In the genomic region with DNA sequence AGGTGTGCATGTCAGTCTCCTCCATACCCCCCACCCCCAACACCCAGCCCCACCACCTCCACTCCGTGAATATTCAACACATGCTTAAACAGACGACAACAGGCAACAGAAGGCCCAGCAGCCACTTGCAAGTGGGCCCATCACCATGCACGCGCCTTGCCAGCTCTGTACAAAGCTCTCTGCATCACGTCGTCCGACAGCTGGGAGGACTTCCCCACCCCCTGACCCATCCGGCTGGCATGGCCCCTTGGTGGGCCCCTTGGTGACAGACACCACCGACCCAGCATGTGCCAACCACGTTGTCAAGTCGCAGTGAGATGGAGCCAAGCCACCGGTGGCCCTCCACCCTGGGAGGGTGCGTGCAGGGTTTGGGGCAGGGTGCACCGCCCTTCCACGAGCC, we compare ENCODE assay signal across 16 mouse cellular contexts.
DNase-seq lines count a peak whose midpoint lies in the region; ATAC-seq and TF ChIP-seq lines count a peak whose summit lies in the region.
"Had no signal": no experiment of that assay in that cellular context is flagged by ENCODE, and none has a peak within 500 bp of the region (broad histone marks: within the 10 kb centered on the region; RNA-seq: fewer than 3 reads in every experiment).

No protein-coding gene starts in this region.

- H3K4me3 ChIP-seq in forebrain, embryonic 12.5 days (replicated peaks): no peak overlapping the region
- H3K4me3 ChIP-seq in forebrain, embryonic 10.5 days: no peak overlapping the region
- no peak overlapping the region for H3K4me3 ChIP-seq in limb, embryonic 15.5 days
- no peak overlapping the region for H3K4me3 ChIP-seq in limb, embryonic 10.5 days
- H3K4me3 ChIP-seq in embryonic facial prominence, embryonic 14.5 days (ENCODE audit: low read depth, low read length): no peak overlapping the region
- no peak overlapping the region for H3K4me3 ChIP-seq in hindbrain, postnatal 0 days (ENCODE audit: low read length)
- H3K4me3 ChIP-seq in stomach, postnatal 0 days (ENCODE audit: low read depth, low read length): no peak overlapping the region
- H3K4me3 ChIP-seq: erythroblast, embryonic 14.5 days; heart, embryonic 13.5 days; kidney, embryonic 15.5 days; limb, embryonic 12.5 days had no signal

- H3K4me2 ChIP-seq in forebrain, embryonic 12.5 days: no peak overlapping the region
- H3K4me2 ChIP-seq in limb, embryonic 15.5 days: no peak overlapping the region
- no peak overlapping the region for H3K4me2 ChIP-seq in embryonic facial prominence, embryonic 14.5 days (ENCODE audit: low read depth, low read length)
- H3K4me2 ChIP-seq in hindbrain, postnatal 0 days (ENCODE audit: low read depth, low read length): no peak overlapping the region
- H3K4me2 ChIP-seq in stomach, postnatal 0 days (replicated peaks; ENCODE audit: low read depth): no peak overlapping the region
- H3K4me2 ChIP-seq: heart, embryonic 13.5 days; kidney, embryonic 15.5 days; limb, embryonic 12.5 days had no signal

- 0 out of 2 replicates have a peak, but pooled peaks cover 2% of the 10 kb centered on the region for H3K9me3 ChIP-seq in forebrain, embryonic 12.5 days
- H3K9me3 ChIP-seq in forebrain, embryonic 10.5 days: peaks cover 7% of the 10 kb centered on the region; the same call in 1 of the 2 replicates
- H3K9me3 ChIP-seq in limb, embryonic 15.5 days: no peaks in the 10 kb centered on the region
- H3K9me3 ChIP-seq in limb, embryonic 10.5 days (replicated peaks): no peaks in the 10 kb centered on the region
- H3K9me3 ChIP-seq in embryonic facial prominence, embryonic 14.5 days (ENCODE audit: control insufficient read depth, low read length): 0 out of 2 replicates have a peak, but pooled peaks cover 4% of the 10 kb centered on the region
- no peaks in the 10 kb centered on the region for H3K9me3 ChIP-seq in hindbrain, postnatal 0 days (ENCODE audit: low read length)
- H3K9me3 ChIP-seq in stomach, postnatal 0 days (ENCODE audit: control insufficient read depth, low read length): no peaks in the 10 kb centered on the region
- H3K9me3 ChIP-seq: heart, embryonic 13.5 days; kidney, embryonic 15.5 days; limb, embryonic 12.5 days had no signal

- 65% methylated on average over 15 of the region's 15 CpGs for WGBS in forebrain, embryonic 12.5 days
- 87% methylated on average over 15 of the region's 15 CpGs for WGBS in forebrain, embryonic 10.5 days
- 74% methylated on average over 15 of the region's 15 CpGs for WGBS in limb, embryonic 15.5 days
- WGBS in limb, embryonic 10.5 days: 78% methylated on average over 15 of the region's 15 CpGs
- WGBS in embryonic facial prominence, embryonic 14.5 days: 82% methylated on average over 15 of the region's 15 CpGs
- WGBS in hindbrain, postnatal 0 days: 23% methylated on average over 15 of the region's 15 CpGs
- WGBS in stomach, postnatal 0 days: 78% methylated on average over 15 of the region's 15 CpGs

- H3K4me1 ChIP-seq in forebrain, embryonic 12.5 days: peaks cover 57% of the 10 kb centered on the region
- peaks cover 51% of the 10 kb centered on the region for H3K4me1 ChIP-seq in forebrain, embryonic 10.5 days
- peaks cover 16% of the 10 kb centered on the region for H3K4me1 ChIP-seq in limb, embryonic 15.5 days
- H3K4me1 ChIP-seq in limb, embryonic 10.5 days: peaks cover 53% of the 10 kb centered on the region
- H3K4me1 ChIP-seq in embryonic facial prominence, embryonic 14.5 days (ENCODE audit: control insufficient read depth, insufficient read depth, low read length): peaks cover 3% of the 10 kb centered on the region; the same call in 1 of the 2 replicates
- H3K4me1 ChIP-seq in hindbrain, postnatal 0 days (ENCODE audit: insufficient read depth, low read length): peaks cover 20% of the 10 kb centered on the region
- H3K4me1 ChIP-seq in stomach, postnatal 0 days (replicated peaks; ENCODE audit: control insufficient read depth, insufficient read depth): no peaks in the 10 kb centered on the region; the same call in 1 of the 2 replicates

- no peak for DNase-seq in forebrain, embryonic 10.5 days (ENCODE audit: extremely low spot score, low spot score)
- no peak for DNase-seq in limb, embryonic 10.5 days (ENCODE audit: low spot score)
- peak; percentile 25 for DNase-seq in embryonic facial prominence, embryonic 14.5 days (ENCODE audit: low spot score)
- DNase-seq in hindbrain, postnatal 0 days (ENCODE audit: low spot score): peak; percentile 72
- DNase-seq in stomach, postnatal 0 days (ENCODE audit: low spot score): no peak
- no peak for DNase-seq in heart, postnatal 10 days
- DNase-seq: cerebellum, adult 2 months; liver, postnatal 0 days had no signal

- H3K9ac ChIP-seq in forebrain, embryonic 12.5 days: no peak overlapping the region
- no peak overlapping the region for H3K9ac ChIP-seq in limb, embryonic 15.5 days
- no peak overlapping the region for H3K9ac ChIP-seq in embryonic facial prominence, embryonic 14.5 days (ENCODE audit: low read depth, low read length)
- no peak overlapping the region for H3K9ac ChIP-seq in hindbrain, postnatal 0 days (replicated peaks; ENCODE audit: low read length)
- no peak overlapping the region for H3K9ac ChIP-seq in stomach, postnatal 0 days (ENCODE audit: low read length)
- H3K9ac ChIP-seq: heart, embryonic 13.5 days; kidney, embryonic 15.5 days; limb, embryonic 12.5 days; liver, postnatal 0 days had no signal

- TF ChIP-seq CTCF in hindbrain, postnatal 0 days (IDR thresholded peaks at IDR 0.05; ENCODE audit: low read depth): no peak
- no peak for TF ChIP-seq CTCF in stomach, postnatal 0 days (IDR thresholded peaks at IDR 0.05; ENCODE audit: low read depth)

- H3K27ac ChIP-seq in forebrain, embryonic 12.5 days: peak overlapping the region; percentile 69; the same call in 1 of the 2 replicates
- no peak overlapping the region for H3K27ac ChIP-seq in forebrain, embryonic 10.5 days
- H3K27ac ChIP-seq in limb, embryonic 15.5 days: no peak overlapping the region
- H3K27ac ChIP-seq in limb, embryonic 10.5 days: no peak overlapping the region
- H3K27ac ChIP-seq in embryonic facial prominence, embryonic 14.5 days (replicated peaks; ENCODE audit: low read depth, low read length): no peak overlapping the region
- 0 out of 2 replicates have a peak overlapping the region, but pooled peaks have one; percentile 26 for H3K27ac ChIP-seq in hindbrain, postnatal 0 days
- no peak overlapping the region for H3K27ac ChIP-seq in stomach, postnatal 0 days (replicated peaks)
- H3K27ac ChIP-seq: heart, embryonic 13.5 days; limb, embryonic 12.5 days; macrophage had no signal

- peak; percentile 37; the same call in 1 of the 2 replicates for ATAC-seq in forebrain, embryonic 12.5 days (ENCODE audit: low FRiP score)
- 0 out of 2 replicates have a peak, but pooled peaks have one; percentile 40 for ATAC-seq in limb, embryonic 15.5 days (ENCODE audit: insufficient number of reproducible peaks, low FRiP score, low TSS enrichment, low read depth)
- peak; percentile 31; the same call in 1 of the 2 replicates for ATAC-seq in embryonic facial prominence, embryonic 14.5 days (ENCODE audit: low read depth)
- peak; percentile 48 for ATAC-seq in hindbrain, postnatal 0 days
- no peak for ATAC-seq in stomach, postnatal 0 days (ENCODE audit: low FRiP score, low TSS enrichment)
- ATAC-seq: liver, postnatal 0 days; Patski had no signal

- intact Hi-C loops in heart, postnatal 10 days (cut with DNase I): no loop called here

- H3K27me3 ChIP-seq in forebrain, embryonic 12.5 days: peaks cover 5% of the 10 kb centered on the region
- 0 out of 2 replicates have a peak, but pooled peaks cover 6% of the 10 kb centered on the region for H3K27me3 ChIP-seq in forebrain, embryonic 10.5 days (ENCODE audit: poor library complexity, severe bottlenecking)
- H3K27me3 ChIP-seq in limb, embryonic 15.5 days: peaks cover 17% of the 10 kb centered on the region
- peaks cover 4% of the 10 kb centered on the region; the same call in 1 of the 2 replicates for H3K27me3 ChIP-seq in limb, embryonic 10.5 days (ENCODE audit: low read depth, poor library complexity, severe bottlenecking)
- no peaks in the 10 kb centered on the region for H3K27me3 ChIP-seq in embryonic facial prominence, embryonic 14.5 days (replicated peaks; ENCODE audit: control insufficient read depth, insufficient read depth, low read length)
- no peaks in the 10 kb centered on the region for H3K27me3 ChIP-seq in hindbrain, postnatal 0 days (ENCODE audit: insufficient read depth, low read length)
- no peaks in the 10 kb centered on the region for H3K27me3 ChIP-seq in stomach, postnatal 0 days (ENCODE audit: control insufficient read depth, insufficient read depth, low read length)
- H3K27me3 ChIP-seq: heart, embryonic 13.5 days had no signal

- H3K36me3 ChIP-seq in forebrain, embryonic 12.5 days (replicated peaks): no peaks in the 10 kb centered on the region
- H3K36me3 ChIP-seq in forebrain, embryonic 10.5 days (replicated peaks): peaks cover 9% of the 10 kb centered on the region
- no peaks in the 10 kb centered on the region for H3K36me3 ChIP-seq in limb, embryonic 15.5 days
- no peaks in the 10 kb centered on the region for H3K36me3 ChIP-seq in limb, embryonic 10.5 days
- H3K36me3 ChIP-seq in embryonic facial prominence, embryonic 14.5 days (ENCODE audit: control insufficient read depth, insufficient read depth, low read length): no peaks in the 10 kb centered on the region
- no peaks in the 10 kb centered on the region for H3K36me3 ChIP-seq in hindbrain, postnatal 0 days (ENCODE audit: insufficient read depth, low read length)
- no peaks in the 10 kb centered on the region for H3K36me3 ChIP-seq in stomach, postnatal 0 days (ENCODE audit: control insufficient read depth, insufficient read depth, low read length)
- H3K36me3 ChIP-seq: limb, embryonic 12.5 days had no signal

- no peak for TF ChIP-seq EP300 in stomach, postnatal 0 days (optimal IDR thresholded peaks at IDR 0.05)

Comparison
In these comparisons a context has a peak if more than half of its experiments do, and no peak if none do; other contexts are left out.
1. H3K27ac ChIP-seq: peak in forebrain, embryonic 12.5 days (single experiment) and hindbrain, postnatal 0 days (single experiment); none in forebrain, embryonic 10.5 days (single experiment), limb, embryonic 15.5 days (single experiment), limb, embryonic 10.5 days (single experiment), embryonic facial prominence, embryonic 14.5 days (single experiment) and stomach, postnatal 0 days (single experiment).
2. DNase-seq: peak in embryonic facial prominence, embryonic 14.5 days (single experiment) and hindbrain, postnatal 0 days (single experiment); none in forebrain, embryonic 10.5 days (single experiment), limb, embryonic 10.5 days (single experiment), stomach, postnatal 0 days (single experiment) and heart, postnatal 10 days (0 of 2).